Mouse (Mus musculus) myocyte (in vitro differentiated cells): ENCODE results near the gene Leng8. TPM values are rescaled to one million over a fixed set of nuclear protein-coding genes. Genes with fewer than 3 reads are reported as not detected.

Experiments
- H3K27me3 ChIP-seq: one replicate; pipeline ENCODE4 v1.6.1; 2011; ENCODE audit not compliant: control insufficient read depth, insufficient read depth, insufficient read length
- H3K36me3 ChIP-seq: one replicate; pipeline ENCODE4 v1.6.1; 2011; ENCODE audit not compliant: control insufficient read depth, insufficient read depth
- H3K4me2 ChIP-seq: one replicate; pipeline ENCODE4 v1.6.1; 2011; ENCODE audit warnings: low read depth, control low read depth
- H3K4me3 ChIP-seq: one replicate; pipeline ENCODE4 v1.5.1; 2011; ENCODE audit warnings: mild to moderate bottlenecking, control low read depth, moderate library complexity
- H3K79me2 ChIP-seq: one replicate; pipeline ENCODE4 v1.6.1; 2011; ENCODE audit not compliant: control insufficient read depth, insufficient read depth
- H3ac ChIP-seq: one replicate; pipeline ENCODE4 v1.6.1; 2011; ENCODE audit not compliant: control insufficient read depth, insufficient read length
- CEBPB ChIP-seq: IDR thresholded peaks from 2 replicates; pipeline ENCODE4 v1.6.1; 2011; ENCODE audit warnings: mild to moderate bottlenecking, moderate library complexity; ENCODE audit not compliant: poor library complexity, insufficient read depth, severe bottlenecking
- E2F4 ChIP-seq: IDR thresholded peaks from one replicate; pipeline ENCODE4 v1.6.1; 2011; ENCODE audit warnings: mild to moderate bottlenecking, control low read depth, moderate library complexity; ENCODE audit not compliant: insufficient read depth
- MAX ChIP-seq: IDR thresholded peaks from one replicate; pipeline ENCODE4 v1.6.1; 2011; ENCODE audit warnings: low read depth, mild to moderate bottlenecking, control low read depth
- MYOD1 ChIP-seq, 3 experiments: IDR thresholded peaks; one replicate each; pipeline ENCODE4 v1.6.1; 2011; ENCODE audit warnings: control low read depth in 2 of 3, low read depth in 2 of 3, mild to moderate bottlenecking in 2 of 3, moderate library complexity in 1 of 3; ENCODE audit not compliant: insufficient read length in 2 of 3, control insufficient read depth in 1 of 3
- MYOG ChIP-seq, 3 experiments: IDR thresholded peaks; one replicate each; pipeline ENCODE4 v1.6.1; 2011; ENCODE audit warnings: control low read depth in 2 of 3, low read depth in 2 of 3, mild to moderate bottlenecking in 2 of 3; ENCODE audit not compliant: insufficient read length in 2 of 3, control insufficient read depth in 1 of 3, insufficient read depth in 1 of 3
- POLR2A ChIP-seq: IDR thresholded peaks from one replicate; pipeline ENCODE4 v1.6.1; 2011; ENCODE audit warnings: low read depth, mild to moderate bottlenecking, control low read depth, moderate library complexity; ENCODE audit not compliant: insufficient read length
- POLR2AphosphoS2 ChIP-seq: IDR thresholded peaks from one replicate; pipeline ENCODE4 v1.6.1; 2011; ENCODE audit warnings: low read depth, control low read depth; ENCODE audit not compliant: insufficient read length
- REST ChIP-seq: IDR thresholded peaks from one replicate; pipeline ENCODE4 v1.6.1; 2011; ENCODE audit warnings: mild to moderate bottlenecking, control low read depth, moderate library complexity; ENCODE audit not compliant: insufficient read depth, insufficient read length
- SRF ChIP-seq: IDR thresholded peaks from one replicate; pipeline ENCODE4 v1.6.1; 2011; ENCODE audit warnings: low read depth; ENCODE audit not compliant: control insufficient read depth, insufficient read length
- TCF12 ChIP-seq: IDR thresholded peaks from one replicate; pipeline ENCODE4 v1.6.1; 2011; ENCODE audit warnings: mild to moderate bottlenecking, control low read depth; ENCODE audit not compliant: poor library complexity, insufficient read depth, severe bottlenecking
- TCF3 ChIP-seq: IDR thresholded peaks from one replicate; pipeline ENCODE4 v1.6.1; 2011; ENCODE audit warnings: low read depth, control low read depth; ENCODE audit not compliant: insufficient read length
- USF1 ChIP-seq: IDR thresholded peaks from one replicate; pipeline ENCODE4 v1.6.1; 2011; ENCODE audit warnings: low read depth, mild to moderate bottlenecking, control low read depth, moderate library complexity
- polyA plus RNA-seq: library from polyadenylated mRNA; unstranded; fragments of >200 nt; fragmentation: generic; extraction: Trizol; gene quantifications from one replicate; pipeline ENCODE4 v1.2.1, GENCODE M21; 2012; ENCODE audit warnings: missing spikeins

The Leng8 gene
- polyA plus RNA-seq, 1 experiment = 33.3 TPM

GRCm38 (mm10) chr7:4091170-4091569 lies 45.7 kb upstream of the Leng8 start:
- no peaks in the 10 kb centered on the region for H3K27me3 ChIP-seq
- no peaks in the 10 kb centered on the region for H3K79me2 ChIP-seq
- H3K4me2 ChIP-seq = no peak overlapping the region
- TF ChIP-seq MYOD1 (IDR thresholded peaks at IDR 0.05; ENCODE audit: control insufficient read depth in 1 of 3, insufficient read length in 2 of 3, low read depth in 2 of 3) (peak in 2 of 3 experiments; percentile 7 to 25), POLR2A (no peak), E2F4 (no peak)
- no peak overlapping the region for H3ac ChIP-seq
- no peaks in the 10 kb centered on the region for H3K36me3 ChIP-seq
- H3K4me3 ChIP-seq = no peak overlapping the region

- no peak overlapping the region for H3K4me3 ChIP-seq
- TF ChIP-seq CEBPB (no peak), E2F4 (no peak), TCF3 (no peak), MYOG (IDR thresholded peaks at IDR 0.05; ENCODE audit: control insufficient read depth in 1 of 3, insufficient read depth in 1 of 3, insufficient read length in 2 of 3, low read depth in 2 of 3) (no peak), POLR2A (no peak), MYOD1 (IDR thresholded peaks at IDR 0.05; ENCODE audit: control insufficient read depth in 1 of 3, insufficient read length in 2 of 3, low read depth in 2 of 3) (no peak), POLR2AphosphoS2 (no peak), SRF (no peak), MAX (no peak), USF1 (no peak), REST (no peak), TCF12 (no peak)
- H3K27me3 ChIP-seq = no peaks in the 10 kb centered on the region
- no peaks in the 10 kb centered on the region for H3K79me2 ChIP-seq
- H3K36me3 ChIP-seq = no peaks in the 10 kb centered on the region
- peak overlapping the region; percentile 49 for H3K4me2 ChIP-seq
- H3ac ChIP-seq = no peak overlapping the region
These were observed 38.5 kb upstream of the Leng8 start for GRCm38 (mm10) chr7:4098301-4098700.

- no peaks in the 10 kb centered on the region for H3K36me3 ChIP-seq
- peak overlapping the region; percentile 49 for H3K4me2 ChIP-seq
- H3ac ChIP-seq = no peak overlapping the region
- H3K4me3 ChIP-seq = no peak overlapping the region
- H3K27me3 ChIP-seq = no peaks in the 10 kb centered on the region
- TF ChIP-seq REST (no peak), MYOD1 (IDR thresholded peaks at IDR 0.05; ENCODE audit: control insufficient read depth in 1 of 3, insufficient read length in 2 of 3, low read depth in 2 of 3) (no peak), SRF (no peak), TCF3 (no peak)
- H3K79me2 ChIP-seq = no peaks in the 10 kb centered on the region
These were observed 38.0 kb upstream of the Leng8 start for GRCm38 (mm10) chr7:4098832-4099231.

- Histone ChIP-seq H3K4me2 (no peak overlapping the region), H3K4me3 (no peak overlapping the region), H3ac (no peak overlapping the region), H3K27me3 (no peaks in the 10 kb centered on the region), H3K36me3 (no peaks in the 10 kb centered on the region), H3K79me2 (no peaks in the 10 kb centered on the region)
- TF ChIP-seq TCF12 (no peak), CEBPB (no peak), SRF (no peak), MAX (no peak), MYOG (IDR thresholded peaks at IDR 0.05; ENCODE audit: control insufficient read depth in 1 of 3, insufficient read depth in 1 of 3, insufficient read length in 2 of 3, low read depth in 2 of 3) (no peak), MYOD1 (IDR thresholded peaks at IDR 0.05; ENCODE audit: control insufficient read depth in 1 of 3, insufficient read length in 2 of 3, low read depth in 2 of 3) (no peak), POLR2AphosphoS2 (no peak)
These were observed 35.7 kb upstream of the Leng8 start for GRCm38 (mm10) chr7:4101144-4101543.

- TF ChIP-seq TCF12 = no peak
- TF ChIP-seq MYOG (IDR thresholded peaks at IDR 0.05; ENCODE audit: control insufficient read depth in 1 of 3, insufficient read depth in 1 of 3, insufficient read length in 2 of 3, low read depth in 2 of 3) = no peak
- TF ChIP-seq MYOD1 (IDR thresholded peaks at IDR 0.05; ENCODE audit: control insufficient read depth in 1 of 3, insufficient read length in 2 of 3, low read depth in 2 of 3) = no peak
- TF ChIP-seq POLR2A = no peak
- no peak for TF ChIP-seq SRF
- TF ChIP-seq USF1 = no peak
- TF ChIP-seq POLR2AphosphoS2 = no peak
- TF ChIP-seq TCF3 = no peak
- no peak for TF ChIP-seq CEBPB
- no peak for TF ChIP-seq E2F4
- Histone ChIP-seq H3K27me3 (no peaks in the 10 kb centered on the region), H3K79me2 (no peaks in the 10 kb centered on the region), H3K36me3 (no peaks in the 10 kb centered on the region), H3K4me2 (no peak overlapping the region), H3ac (no peak overlapping the region), H3K4me3 (no peak overlapping the region)
These were observed 33.4 kb upstream of the Leng8 start for GRCm38 (mm10) chr7:4103411-4103810.
